Mouse (Mus musculus) gastrocnemius, adult 18-20 months (tissue): ENCODE data around the gene Coro7. TPM values are rescaled to one million over a fixed set of nuclear protein-coding genes. Genes with fewer than 3 reads are reported as not detected.
"Not testable (repeated sequence)": the region's sequence is repeated elsewhere in the genome, so short reads cannot be mapped to it uniquely, and the experiment has no call there.

Experiments used
- DNase-seq: peaks from one replicate; pipeline ENCODE4 v3.0.0; 2021; ENCODE audit warnings: low spot score
- total RNA-seq, 2 experiments: library from RNA; stranded (reverse); gene quantifications; 2 replicates each; pipeline ENCODE4 v1.2.3; 2021

Coro7 gene
- total RNA-seq, 2 experiments from 2014 or later = 13.9 to 14.4 TPM

DNA sequence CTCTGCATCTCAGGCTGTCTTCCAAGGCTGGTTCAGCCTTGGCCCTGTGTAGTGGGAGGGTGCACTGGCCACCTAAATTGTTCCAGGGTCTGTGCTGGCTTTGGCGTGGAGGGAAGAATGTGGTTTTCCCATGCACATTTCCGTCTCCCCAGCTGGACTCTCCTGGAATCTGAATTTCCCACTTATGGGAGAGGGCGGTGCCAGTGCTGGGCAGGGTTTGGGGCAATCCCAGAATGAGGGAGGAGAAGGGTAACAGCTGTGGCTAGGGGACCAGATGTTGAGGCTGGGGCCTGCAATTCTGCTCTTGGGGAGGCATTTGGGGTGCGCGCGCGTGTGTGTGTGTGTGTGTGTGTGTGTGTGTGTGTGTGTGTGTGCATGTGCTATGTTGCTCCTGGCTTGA, 82.3 kb downstream of the Coro7 start:
- DNase-seq = no peak

DNA sequence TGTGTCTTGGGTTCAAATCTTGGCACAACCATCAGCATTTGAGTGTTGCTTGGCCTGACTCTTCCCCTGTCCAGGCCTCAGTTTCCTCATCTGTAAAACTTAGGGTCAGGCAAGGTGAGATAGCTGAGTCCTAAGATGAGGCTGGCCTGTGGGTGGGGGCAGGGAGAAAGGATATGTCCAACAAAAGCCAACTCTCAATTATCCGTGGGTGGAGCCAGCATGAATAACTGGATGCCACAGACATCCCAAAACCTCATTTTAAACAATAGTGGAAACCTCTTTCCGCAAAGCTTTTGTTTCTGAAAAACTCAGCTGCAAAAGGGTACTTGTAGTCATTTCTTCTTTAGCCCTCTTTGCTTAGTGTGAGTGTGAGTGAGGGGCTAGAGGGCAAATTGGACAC, 82.7 kb downstream of the Coro7 start:
- no peak for DNase-seq

GRCm38 (mm10) chr16:4596141-4596728, 83.3 kb downstream of the Coro7 start:
- DNase-seq = no peak

DNA sequence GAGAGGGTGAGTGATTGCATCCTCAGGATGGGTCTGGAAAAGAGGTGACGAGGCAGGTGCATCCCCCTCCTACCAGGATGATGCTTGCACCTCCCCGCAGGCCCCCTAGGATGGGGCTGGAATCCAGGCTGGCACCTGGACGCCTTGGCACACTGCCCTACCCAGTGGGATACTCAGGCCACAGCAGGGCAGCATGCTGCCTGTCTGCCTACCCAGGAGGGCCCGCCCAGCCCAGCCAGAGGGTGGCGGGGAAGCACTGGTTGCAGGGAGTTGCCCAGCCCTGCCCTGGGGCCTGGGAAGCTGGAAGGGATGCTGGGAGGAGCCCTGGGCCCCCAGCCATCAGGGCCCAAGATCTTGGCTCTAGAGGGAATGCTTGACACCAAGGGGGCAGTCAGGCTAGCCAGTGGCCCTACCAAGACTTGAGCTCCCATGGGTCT, 84.0 kb downstream of the Coro7 start:
- DNase-seq = no peak

DNA sequence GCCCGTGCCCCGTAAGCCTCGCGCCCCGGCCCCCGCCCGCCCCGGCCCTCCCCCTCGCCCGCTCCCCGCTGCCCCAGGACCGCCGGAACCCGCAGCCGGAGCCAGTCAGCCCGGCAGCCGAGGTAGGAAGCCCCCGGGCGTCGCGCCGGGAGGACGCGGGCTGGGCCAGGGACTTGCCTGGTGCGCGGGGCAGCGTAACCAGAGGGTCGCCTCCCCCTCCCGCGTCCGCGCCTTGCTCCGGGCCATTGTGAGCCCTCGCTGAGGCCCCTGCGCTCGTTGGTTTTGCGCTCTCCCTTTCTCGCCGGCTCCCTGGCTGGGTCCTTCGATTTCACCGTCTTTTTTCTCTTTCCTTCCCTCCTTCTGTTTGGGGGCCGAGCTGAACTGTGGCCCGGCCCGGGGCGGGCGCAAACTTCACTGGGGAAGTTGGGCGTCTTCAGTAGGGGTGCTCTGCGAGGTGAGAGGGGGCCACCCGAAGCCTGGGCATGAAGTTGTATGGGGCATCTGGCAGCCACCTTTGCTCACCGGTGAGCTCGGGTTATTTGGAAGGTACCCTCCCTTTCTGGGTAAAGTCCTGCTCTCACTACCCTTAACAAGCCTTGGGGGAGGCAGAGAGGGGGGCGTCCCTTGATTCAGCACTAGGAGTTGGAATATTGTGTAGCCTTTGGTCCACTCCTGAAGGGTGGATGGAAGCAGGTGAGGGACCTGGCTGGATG, 84.6 kb downstream of the Coro7 start:
- no peak for DNase-seq

- DNase-seq = no peak
Observed at GRCm38 (mm10) chr16:4593971-4594813, 85.4 kb downstream of the Coro7 start, which contains the start of gene Glis2. TSS of gene Glis2 (plus strand) at chr16:4594713.

- DNase-seq = peak; percentile 54
Observed at GRCm38 (mm10) chr16:4592909-4593875, 86.4 kb downstream of the Coro7 start.

- no peak for DNase-seq
Observed at GRCm38 (mm10) chr16:4590236-4590635, 89.3 kb downstream of the Coro7 start.

DNA sequence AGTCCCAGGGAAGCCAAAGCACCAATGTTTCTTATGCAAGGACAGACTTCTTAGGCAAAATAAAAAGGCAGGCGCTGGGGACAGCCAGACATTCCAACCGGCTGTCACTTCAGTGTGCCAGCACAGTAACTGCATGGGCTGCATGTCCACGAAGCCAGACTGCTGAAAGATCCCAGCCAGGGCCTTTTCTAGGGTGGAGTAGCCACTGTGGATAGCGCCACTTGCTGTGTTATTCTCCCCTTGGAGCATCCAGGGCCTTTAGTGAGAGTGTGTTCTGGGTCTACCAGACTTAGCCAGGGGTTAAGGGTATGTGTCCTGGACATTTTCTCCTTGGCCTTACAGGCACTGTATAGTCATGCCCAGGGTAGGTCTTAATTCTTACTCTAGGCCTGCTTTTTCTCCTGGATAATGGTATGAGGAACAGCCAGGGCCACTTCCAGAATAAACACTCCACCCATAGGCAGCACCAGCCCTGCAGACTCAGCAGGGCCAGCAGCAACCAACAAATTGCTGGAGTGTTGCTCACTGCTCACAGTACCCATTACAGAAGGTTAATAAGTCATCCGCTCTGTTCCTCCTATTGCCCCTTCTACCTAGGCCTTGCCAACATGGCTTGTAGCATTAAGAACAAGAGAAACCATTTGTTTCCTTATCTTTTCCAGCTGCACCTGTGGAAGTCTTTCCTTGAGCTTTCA, 91.9 kb downstream of the Coro7 start:
- DNase-seq = no peak

GRCm38 (mm10) chr16:4586531-4587123, 93.0 kb downstream of the Coro7 start:
- DNase-seq = peak; percentile 97

GRCm38 (mm10) chr16:4585642-4586530, 93.7 kb downstream of the Coro7 start:
- no peak for DNase-seq

GRCm38 (mm10) chr16:4584438-4584837, 95.1 kb downstream of the Coro7 start:
- no peak for DNase-seq

DNA sequence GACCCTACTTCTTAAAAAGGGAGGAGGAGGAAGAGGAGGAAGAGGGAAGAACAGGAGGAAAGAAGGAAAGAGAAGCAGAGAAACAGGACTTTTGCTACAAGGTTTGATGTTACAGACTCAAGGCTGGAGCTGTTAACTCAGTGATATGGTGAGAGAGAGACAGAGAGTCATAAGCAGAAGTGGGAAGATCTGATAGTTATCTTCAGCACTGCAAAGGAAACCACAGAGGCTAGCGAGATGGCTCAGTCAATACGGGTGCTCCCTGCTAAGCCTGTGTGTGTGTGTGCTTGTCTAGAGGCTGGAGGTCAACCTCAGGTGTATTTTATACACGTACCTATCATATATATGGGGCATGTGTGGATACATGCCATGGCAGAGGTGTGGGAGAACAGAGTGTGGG, 95.8 kb downstream of the Coro7 start:
- no peak for DNase-seq

- DNase-seq = not testable (repeated sequence)
Observed at GRCm38 (mm10) chr16:4581179-4581578, 98.4 kb downstream of the Coro7 start.

- DNase-seq = no peak
Observed at GRCm38 (mm10) chr16:4578630-4579029, 100.9 kb downstream of the Coro7 start.

GRCm38 (mm10) chr16:4576873-4577272, 102.7 kb downstream of the Coro7 start:
- DNase-seq = no peak
